Mouse (Mus musculus): ENCODE results near the gene Slc40a1.

Gene Slc40a1

GRCm38 (mm10) chr1:45883378-45883777 is 42.9 kb downstream of the Slc40a1 start:
- peak; percentile 64 for DNase-seq (ENCODE audit: low read depth, low spot score)

- no peak for DNase-seq (ENCODE audit: low read depth, low spot score)
Observed at GRCm38 (mm10) chr1:45882076-45882475, 44.2 kb downstream of the Slc40a1 start.

GRCm38 (mm10) chr1:45881228-45881832 is 45.0 kb downstream of the Slc40a1 start:
- DNase-seq (ENCODE audit: low read depth, low spot score) = no peak

GRCm38 (mm10) chr1:45877463-45877862 is 48.9 kb downstream of the Slc40a1 start:
- no peak for DNase-seq (ENCODE audit: low read depth, low spot score)

DNA sequence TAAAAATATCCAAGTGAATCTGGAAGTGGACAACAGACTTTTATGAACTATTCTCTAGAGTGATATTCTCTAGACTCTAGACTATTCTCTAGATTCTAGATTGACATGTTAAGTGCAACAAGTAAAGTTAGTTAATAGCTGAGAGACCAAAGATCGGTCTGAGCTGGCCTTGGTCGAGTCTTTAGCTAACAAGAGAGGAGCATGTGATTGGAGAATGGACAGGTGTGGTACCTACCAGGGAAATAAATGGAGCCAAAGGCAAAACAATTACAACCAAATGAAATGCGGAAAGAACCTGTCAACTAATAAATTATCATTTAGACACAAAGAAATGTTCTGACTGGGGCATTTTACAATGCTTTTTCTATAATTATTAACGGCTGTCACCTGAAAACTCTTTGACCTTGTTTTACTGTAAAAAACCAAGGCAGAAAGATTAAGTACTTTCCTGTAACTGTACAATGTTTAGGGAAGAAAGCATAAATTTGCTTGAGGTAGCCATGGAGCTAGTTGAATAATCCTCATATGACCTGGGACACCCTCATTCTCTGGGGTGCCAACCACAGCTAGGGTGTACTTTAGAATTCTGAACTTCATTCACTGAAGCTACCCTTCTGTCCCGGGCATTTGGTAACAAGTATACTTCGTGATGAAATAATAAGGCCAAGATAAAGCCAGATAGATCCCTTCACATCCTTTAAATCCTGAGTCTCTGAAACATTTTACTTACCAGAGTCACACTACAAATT is 49.7 kb downstream of the Slc40a1 start:
- DNase-seq (ENCODE audit: low read depth, low spot score) = no peak

DNA sequence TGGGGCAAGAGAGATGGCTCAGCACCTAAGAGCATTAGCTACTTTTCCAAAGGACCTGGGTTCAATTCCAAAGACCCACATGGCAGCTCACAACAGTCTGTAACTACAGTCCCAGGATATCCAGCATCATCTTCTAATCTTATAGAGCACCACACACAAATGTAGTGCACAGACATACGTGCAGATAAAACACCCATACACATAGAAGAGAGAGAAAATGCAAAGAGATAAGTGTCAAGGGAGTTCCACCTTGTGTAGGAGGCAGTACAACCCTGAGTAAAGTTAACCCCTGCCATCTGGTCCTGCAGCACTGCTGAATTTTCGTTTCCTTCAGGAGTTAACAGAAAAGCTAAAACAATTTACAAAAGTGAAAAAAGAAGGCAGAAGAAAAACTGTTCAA is 50.7 kb downstream of the Slc40a1 start:
- DNase-seq (ENCODE audit: low read depth, low spot score) = no peak

GRCm38 (mm10) chr1:45873250-45873649 is 53.1 kb downstream of the Slc40a1 start:
- DNase-seq (ENCODE audit: low read depth, low spot score) = peak; percentile 21

DNA sequence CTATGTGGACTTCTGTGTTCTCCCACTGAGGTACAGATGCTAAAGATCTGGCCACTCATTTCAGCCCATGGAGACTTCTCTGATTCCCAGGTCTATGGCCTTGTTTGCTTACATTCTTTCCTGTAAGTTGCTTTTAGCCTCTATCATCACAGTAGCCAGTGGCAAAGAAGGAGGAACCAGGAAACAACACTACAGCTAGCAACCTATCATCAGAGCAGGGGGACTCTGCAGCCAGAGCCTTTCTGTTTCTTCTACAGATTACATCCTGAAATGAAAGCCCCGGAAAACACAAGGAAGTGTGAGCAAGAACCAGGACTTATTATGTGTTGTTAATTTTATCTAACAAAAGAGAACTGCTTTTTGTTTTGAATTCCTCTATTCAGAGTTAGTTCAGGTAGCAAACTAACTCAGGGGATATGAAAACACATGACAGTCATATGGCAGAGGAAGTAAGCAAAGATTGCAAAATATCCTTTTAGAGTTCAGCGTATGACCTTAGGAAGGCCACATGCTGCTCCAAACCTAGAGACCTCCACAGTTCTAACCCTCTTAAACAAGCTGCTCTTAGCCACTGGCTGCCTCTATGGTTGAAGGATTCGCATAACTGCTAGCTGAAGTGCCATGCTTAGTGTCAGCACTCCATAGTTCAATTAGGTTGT is 57.7 kb downstream of the Slc40a1 start:
- DNase-seq (ENCODE audit: low read depth, low spot score) = no peak

GRCm38 (mm10) chr1:45868050-45868449 is 58.3 kb downstream of the Slc40a1 start:
- DNase-seq (ENCODE audit: low read depth, low spot score) = no peak

DNA sequence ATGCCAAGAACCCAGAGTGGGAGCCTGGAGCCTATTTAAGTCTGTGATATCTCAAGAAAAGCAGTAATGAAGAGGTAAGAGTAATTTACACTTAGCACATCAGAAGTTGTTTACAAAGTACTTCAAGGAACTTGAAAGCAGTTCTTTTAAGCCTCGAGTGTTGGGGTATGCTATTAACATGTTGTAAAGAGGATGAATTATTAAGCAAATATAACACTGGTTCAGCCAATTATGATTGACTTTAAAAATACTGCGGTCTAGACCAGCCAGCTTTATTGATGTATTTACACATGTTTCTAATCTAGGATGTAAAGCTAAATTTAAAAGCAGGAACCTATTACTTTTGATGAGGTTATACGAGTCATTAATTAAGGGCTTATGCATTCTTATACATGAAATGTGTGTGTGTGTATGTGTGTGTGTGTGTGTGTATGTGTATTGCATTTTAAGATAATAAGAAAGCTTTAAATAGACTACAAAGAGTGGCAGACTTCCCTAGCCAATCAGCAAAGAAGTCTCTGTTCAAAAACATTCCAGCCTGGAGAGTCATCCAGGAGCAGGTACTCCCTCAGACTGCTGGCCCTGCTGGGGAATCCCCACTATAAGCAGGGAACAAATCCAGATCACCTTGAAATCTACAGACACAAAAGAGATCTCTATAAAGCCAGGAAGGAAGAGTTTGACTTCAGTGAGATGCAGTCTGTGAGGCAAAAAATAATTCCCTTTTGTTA is 59.9 kb downstream of the Slc40a1 start:
- DNase-seq (ENCODE audit: low read depth, low spot score) = no peak

DNA sequence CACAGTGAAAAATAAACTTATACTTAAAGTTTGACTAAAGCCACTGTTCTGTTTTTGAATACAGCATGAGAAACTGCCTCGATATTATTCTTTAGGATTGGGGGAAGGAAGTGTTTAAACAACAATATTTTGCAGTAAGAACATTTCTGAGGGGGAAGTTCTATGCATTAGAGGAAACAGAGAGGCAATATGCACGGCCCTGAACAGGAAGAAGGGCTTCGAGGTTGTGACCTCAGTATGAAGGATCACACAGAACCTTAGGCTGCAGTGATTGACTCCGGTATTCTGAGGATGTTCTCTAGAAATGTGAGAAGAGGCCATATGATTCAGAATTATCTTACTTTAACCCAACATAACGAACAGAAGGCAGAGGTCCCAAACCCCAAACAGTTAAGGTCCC is 60.6 kb downstream of the Slc40a1 start:
- no peak for DNase-seq (ENCODE audit: low read depth, low spot score)

- no peak for DNase-seq (ENCODE audit: low read depth, low spot score)
Observed at GRCm38 (mm10) chr1:45865316-45865715, 61.0 kb downstream of the Slc40a1 start.

- DNase-seq (ENCODE audit: low read depth, low spot score) = no peak
Observed at GRCm38 (mm10) chr1:45864564-45865014, 61.7 kb downstream of the Slc40a1 start.

DNA sequence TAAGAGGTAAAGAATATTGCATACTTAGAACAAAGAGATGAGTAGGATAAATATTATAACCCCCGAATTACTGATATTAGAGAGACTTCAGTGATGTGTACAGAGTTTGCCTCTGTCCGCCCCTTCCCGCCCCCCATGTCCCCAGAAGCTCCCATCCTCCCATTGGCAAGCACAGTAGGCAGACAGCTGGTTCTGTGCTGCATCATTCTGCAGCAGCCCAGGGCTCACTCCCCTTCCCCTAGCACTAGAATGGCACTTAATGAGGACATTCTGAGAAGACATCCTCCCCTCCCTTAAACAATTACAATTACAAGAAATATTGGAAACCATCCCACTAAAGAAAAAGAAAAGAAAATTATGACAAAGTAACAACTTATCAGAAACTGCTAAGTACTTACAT is 62.7 kb downstream of the Slc40a1 start:
- DNase-seq (ENCODE audit: low read depth, low spot score) = no peak

GRCm38 (mm10) chr1:45861162-45861561 is 65.2 kb downstream of the Slc40a1 start:
- no peak for DNase-seq (ENCODE audit: low read depth, low spot score)

DNA sequence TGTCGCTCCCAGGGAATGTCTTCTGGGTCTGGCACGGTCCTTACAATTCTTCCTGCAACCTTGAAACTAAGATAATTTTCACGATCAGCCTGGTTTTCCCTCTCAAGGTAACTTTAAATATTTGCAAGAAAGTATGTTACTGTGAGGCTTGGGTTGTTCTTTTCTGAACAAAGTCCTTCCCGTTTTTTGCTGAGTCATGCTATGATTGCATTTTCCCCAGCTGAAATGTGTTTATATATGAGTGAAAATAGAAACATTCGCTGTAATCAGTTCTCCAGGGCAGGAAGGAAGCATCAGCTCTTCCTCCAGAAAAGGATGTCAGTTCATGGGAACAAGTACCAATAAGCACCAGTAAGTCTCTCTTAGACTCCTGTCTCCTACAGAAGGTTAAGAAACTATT is 66.0 kb downstream of the Slc40a1 start:
- DNase-seq (ENCODE audit: low read depth, low spot score) = no peak

Measured in R1 (cell line).